Mouse (Mus musculus) cerebellum, postnatal 36 days (tissue): ENCODE results near the gene Cdc42.

ENCODE experiments used
- DNase-seq, 2 experiments: peaks; one replicate each; pipeline ENCODE4 v3.0.0; 2021 to 2022; ENCODE audit warnings: mixed read lengths in 2 of 2

The Cdc42 gene

DNA sequence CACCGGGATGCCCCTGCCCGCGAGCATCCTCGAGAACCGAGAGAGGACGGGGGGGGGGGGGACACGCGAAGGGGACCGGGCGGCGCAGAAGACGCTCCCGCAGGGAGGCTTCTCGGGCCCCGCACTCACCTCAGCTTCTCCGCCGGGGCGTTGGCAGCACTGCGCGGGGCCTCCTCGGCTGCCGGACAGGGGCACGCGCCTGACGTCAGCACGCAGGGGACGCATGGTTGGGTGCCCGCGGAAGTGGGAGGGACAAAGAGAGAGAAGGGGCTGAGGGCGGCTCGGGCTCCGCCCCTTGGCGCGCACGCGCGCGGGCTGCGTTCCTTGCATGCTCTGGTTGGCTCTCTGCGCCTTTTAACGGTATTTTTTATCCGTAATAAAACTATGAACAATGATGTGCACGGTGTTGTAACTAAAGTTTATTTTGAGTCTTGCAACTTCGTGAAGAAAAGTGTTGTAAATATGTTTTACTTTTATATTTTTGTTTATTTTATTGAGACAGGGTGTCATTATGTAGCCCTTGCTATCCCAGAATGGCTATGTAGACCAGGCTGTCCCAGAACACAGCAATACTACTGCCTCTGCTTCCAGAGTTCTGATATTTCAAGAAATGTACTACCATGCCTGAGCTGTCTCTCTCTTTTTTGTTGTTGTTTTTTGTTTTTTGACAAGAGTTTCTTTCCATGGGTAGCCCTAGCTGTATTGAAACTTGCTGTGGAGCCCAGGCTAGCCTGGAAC is at the start of gene Cdc42:
Cdc42 (minus strand) TSS at position 204 of the 738 bp plus-strand sequence.
- peak; percentile 96 to 99 for DNase-seq

DNA sequence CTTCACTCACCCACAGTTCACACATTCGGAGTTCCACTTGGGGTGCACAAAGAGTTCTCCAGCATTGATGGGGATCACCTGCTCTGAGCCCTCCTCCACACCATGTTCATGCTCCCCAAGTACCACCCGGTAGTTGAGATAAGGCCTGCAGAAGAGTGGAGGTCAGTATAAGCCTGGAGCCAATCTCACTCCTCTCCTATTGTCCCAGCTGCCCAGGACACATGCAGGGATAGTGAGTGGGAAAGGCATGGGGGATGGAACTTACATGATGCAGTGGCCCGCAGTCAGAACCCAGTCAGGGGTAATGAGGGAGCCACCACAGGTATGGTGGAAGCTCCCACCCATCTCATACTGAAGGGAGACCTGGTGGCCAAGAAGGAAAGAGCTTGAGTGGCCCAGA is 48.1 kb upstream of the Cdc42 start:
- DNase-seq = no peak

DNA sequence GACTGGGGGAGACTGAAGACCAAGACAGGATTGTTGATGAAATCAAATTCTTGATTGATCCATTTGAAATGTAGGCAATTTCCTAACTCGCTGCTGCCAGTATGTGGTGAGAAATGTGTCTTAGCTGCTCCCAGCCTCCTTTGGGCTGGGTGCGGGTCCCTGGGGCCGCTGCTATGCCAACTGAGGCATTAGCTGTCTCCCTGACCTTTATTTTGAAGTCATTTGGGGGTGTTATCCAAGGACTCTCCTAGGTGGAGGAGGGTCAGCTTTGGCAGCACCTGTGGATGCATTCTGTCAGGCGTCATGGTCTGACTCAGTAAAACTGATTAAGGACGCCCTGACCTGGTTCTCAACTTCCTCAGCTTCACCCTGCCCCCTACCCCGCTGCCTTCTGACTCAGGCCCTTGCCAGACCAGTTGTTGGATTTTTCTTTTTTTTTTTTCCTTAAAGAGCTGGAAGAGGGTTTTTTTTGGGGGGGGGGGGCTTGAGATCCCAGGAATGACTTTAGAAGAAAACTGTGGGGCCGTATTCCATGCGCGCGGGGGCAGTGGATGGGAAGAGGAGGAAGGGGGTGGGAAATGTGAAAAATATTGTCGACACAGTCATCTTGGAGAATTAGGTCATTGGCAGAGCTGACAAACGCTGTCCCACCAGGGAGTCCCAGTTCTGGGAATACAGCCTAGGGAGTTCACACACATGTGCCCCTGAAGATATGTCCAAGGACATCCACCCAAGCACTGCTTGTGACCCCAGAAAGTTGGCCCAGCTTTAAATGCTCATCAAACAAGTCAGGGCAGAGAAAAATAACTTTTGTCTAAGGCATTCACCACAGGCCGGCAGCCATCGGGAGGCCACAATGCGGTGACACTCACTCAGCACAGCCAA is 39.4 kb upstream of the Cdc42 start:
- peak; percentile 68 to 71 for DNase-seq

DNA sequence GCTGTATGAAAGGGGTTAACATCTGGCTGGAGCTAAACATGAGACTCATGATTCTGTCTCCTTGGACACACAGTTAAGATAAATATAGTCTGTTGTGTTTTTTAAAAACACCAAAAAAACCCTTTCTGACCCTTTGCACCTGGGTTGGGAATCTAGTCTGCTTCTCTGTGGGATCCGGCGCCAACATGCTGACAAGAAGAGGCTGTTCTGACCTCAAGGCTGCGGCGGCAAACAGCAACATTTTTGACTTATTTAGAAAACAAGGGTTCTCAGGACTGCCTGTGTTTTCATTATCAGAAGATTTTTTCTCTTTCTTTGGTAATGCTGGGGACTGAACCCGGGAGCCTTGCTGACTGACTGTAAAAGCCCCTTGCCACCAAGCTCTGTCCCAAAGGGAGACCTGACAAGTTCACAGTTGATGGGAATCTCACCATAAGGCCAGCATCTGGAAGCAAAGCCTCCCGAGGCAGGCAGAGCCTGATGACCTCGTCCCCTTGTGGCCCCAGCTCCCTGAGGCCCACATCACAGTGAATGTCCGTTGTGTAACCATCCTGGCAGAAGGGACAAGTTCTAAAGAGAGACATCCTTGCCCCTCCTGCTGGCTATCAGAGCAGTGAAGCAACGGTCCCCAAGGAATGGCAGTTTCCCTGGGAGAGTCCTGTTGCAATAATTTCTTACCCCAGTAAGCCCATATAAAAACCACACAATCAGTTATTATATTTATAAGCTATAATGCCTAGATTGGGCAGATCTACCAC is 36.0 kb upstream of the Cdc42 start:
- no peak for DNase-seq

DNA sequence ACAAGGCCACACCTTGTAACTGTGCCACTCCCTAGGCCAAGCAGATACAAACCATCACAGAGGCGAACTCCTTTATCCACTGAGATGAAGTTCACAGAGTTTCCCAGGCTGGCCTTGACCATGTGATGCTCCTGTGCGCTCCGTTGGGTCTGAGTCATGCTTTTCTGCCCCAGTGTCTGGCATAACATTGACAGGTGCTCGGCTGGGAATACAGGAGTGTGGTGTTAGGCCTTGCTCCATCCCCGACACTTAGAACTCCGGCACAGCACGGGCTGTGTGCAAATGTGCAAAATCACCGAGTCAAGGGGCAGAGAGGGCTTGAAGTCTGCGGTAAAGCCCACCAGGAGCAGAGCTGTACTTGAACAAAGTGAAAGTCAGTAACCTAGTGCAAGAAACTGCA is 35.4 kb upstream of the Cdc42 start:
- no peak for DNase-seq

DNA sequence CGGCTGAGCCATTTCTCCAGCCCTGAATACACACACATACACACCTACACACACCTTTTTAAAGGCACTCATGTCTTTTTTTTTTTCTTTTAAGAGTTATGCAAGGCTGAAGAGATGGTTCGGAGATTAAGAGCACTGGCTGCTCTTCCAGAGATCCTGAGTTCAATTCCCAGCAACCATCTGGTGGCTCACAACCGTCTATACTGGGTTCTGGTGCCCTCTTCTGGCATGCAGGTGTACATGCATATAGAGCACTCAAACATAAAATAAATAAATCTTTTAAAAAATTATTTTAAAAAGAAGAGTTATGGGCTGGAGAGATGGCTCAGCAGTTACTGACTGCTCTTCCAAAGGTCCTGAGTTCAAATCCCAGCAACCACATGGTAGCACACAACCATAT is 33.8 kb upstream of the Cdc42 start:
- no peak for DNase-seq

DNA sequence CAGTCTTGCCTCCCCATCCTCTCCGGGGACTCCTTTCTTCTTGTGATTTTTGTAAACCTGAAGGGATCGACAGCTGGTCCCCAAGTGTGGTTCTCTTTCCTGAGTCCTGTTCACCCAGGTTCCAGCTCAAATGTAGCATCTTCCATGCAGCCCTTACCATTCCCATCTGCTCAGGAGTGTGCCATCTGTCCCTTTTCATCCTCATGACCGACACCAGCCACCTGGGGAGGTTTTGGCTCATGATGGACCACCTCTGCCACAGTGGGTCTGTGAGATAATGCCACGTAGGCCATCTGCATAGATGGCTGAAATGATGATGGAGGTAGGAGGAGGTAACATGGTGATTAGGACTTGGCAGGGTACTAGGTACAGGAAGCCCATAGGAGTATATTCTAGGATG is 32.7 kb upstream of the Cdc42 start:
- peak; percentile 42 to 44 for DNase-seq

DNA sequence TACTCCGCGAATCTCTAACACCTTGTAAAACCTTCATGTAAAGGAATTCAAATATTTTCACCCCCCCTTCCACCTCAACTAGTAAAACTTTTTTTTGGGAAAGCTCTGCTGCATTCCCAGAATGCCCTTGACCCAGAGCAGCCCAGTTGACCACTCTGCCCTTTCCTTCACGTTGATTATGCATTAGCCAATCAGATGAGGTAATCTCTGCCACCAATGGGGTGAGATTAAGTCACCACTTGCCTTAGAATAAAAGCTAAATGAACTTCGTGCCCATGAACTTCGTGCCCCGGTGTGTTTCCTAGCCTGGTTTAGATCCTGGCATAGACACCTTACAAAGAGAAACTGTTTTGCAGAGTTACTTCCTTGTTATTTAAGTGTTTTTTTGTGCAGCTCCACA is 31.5 kb upstream of the Cdc42 start:
- peak in 1 of 2 experiments; percentile 27 for DNase-seq

DNA sequence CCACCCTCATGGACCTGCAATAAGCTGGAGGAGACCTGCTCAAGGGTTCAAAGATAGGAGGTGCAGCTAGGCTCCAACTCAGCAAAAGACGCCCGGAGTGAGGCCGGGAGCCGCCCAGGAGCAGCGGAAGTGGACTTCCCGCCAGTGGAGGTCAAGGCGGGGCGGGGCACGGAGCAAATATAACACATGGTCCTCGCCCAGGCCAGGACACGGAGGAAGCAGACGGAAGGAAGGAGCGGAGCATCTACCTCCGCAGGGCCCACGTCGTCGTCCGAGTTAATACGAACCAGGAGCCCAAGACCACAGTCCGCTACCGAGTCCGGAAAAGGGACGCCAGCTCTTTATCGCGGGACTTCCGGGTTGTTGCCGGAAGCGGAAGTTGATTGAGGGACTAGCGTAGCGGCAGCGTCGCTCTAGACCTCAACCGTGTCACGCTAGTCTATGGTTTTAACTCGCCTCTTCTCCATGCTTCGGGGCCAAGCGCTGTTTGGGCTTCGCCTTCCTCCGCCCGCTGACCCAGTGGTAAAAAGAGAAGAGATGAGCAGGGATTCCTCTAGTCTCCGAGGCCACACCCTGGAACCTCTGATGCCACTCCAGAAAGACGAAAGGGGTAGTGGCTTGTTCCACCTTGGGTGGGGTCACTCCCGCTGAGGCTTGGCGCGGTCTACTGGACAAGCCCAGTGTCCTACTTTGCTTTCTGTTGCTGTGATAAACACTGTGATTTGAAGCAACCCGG is 30.7 kb upstream of the Cdc42 start:
- peak; percentile 83 to 86 for DNase-seq

DNA sequence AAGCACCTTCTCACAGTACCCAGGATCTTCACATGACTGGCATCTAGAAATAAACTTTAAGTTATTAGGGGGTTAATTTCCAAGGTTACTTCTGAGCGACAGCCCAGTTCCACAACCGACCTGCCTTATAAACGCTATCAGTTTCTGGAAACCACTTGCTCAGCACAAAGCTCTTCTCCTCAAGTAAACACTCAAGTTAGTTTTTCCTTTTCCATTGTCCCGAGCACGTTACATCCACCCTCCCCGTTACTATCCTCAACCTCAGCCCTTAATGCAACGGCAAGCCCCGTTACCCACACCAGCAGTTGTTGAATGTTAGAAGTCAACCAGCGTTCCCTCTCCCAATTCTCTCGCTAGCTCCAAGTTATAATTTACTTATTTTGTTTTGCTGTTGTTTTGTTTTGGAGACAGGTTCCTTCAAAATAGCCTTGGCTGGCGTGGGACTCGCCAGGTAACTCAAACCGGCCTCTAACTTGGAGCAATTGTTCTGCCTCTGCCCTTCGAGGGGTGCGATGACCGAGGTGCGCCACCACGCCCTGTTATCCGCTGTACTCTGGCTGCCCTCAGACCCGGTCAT is 30.1 kb upstream of the Cdc42 start:
- no peak for DNase-seq

DNA sequence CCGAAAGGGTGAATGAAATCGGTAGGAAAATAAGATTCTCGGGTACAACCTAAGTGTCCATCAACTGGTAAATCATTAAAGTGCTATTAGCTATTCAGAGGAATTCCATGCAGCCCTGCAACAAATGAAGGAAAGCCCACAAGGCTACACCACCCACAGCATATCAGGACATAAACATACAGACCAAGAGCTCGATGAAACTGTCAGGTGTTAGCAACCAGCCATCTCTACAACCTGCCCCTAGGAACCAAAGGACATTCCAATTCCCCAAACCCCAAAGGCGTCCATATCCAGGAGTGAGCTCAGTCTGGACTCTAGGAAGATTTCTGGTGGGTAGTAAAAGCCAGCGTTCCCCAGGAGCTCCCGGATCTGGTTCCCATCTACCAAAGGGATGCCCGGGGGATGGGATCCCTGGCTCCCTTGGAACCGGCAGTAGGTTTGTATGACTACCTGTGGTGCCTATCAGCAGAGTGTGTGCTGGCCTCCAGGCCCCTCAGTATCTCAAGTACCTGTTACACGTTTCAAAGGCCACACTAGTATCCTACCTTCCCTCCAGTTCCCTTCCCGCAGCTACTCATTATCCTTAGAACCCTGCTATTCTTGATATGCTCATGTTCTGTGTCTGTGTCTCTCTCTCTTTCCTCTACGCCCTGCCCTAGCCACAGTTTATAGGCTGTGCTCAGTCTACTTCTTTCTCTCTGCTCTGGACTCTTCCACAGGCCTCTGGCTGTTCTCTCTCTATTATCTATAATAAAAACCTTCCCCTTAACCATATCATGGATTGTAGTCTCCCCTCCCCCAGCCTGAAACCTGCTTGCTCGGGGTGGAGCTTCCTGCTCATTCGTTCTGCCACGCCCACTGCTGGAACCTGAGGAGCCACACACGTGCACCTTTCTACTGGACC is 23.4 kb upstream of the Cdc42 start:
- DNase-seq = no peak

DNA sequence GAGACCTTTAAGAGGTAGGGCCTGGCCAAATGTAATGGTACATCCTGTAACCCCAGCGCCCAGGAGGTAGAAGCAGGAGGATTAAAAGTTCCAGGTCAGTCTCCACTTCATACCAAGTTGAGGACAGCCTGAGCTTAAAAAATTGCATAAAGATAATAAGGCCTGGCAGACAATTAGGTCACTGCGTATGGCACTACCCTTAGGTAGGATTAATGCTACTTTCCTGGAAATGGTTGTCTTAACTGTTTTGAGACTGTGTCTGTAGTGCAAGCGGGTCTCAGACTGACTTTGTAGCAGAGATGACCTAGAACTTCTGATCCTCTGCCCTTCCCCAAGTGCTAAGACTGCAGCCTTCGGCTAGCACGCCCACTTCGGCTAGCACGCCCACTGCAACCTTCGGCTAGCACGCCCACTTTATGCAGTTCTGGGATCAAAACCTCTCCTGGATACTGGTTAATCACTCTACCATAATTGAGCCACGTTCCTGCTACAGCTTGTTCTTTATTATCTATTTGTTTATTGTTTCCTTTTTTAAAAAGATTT is 22.3 kb upstream of the Cdc42 start:
- DNase-seq = no peak

DNA sequence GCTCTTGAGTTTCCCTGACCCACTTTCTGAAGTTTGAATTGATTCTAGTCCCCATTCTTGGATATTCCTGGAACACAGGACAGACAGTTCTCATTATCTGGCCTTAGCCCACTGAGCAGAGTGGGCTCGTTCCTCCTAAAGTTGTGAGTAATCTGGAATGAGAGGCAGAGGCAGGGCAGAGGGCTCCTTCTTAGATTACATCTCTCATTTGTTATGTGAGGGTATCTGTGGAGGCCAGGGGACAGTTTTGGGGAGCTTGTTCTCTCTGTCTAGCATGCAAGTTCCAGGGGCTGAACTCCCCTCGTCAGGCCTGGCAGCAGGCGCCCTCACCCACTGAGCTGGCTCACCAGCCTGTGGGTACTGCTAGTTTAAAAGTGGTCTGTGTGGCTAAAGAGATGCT is 21.6 kb upstream of the Cdc42 start:
- no peak for DNase-seq

DNA sequence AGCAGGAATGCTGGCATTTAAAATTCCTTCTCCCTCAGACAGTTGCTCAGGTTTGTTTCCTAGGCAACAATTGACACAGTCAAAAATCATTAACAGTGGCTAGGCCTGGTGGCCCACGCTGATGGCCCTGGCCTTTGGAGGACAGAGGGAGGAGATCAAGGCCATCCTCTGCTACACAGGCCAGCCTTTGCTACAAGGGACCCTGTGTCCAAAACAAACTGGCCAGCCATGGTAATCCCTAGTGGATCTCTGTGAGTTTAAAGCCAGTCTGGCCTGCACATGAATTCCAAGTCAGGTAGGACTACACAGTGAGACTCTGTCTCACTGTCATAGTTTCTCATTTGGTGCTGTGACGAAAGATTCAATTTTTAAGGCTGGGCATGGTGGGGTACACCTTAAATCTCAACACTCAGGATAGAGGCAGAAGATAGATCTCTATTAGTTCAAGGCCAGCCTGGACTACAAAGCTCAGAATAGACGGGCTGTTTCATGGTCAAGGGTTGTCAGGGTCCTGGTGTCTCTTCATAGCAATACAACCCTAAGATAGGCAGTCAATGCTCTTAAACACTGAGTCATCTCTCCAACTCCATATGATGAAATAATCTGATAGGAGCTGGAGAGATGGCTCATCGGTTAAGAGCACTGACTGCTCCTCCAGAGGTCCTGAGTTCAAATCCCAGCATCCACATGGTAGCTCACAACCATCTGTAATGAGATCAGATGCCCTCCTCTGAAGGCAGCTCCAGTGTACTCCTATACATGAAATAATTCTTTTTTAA is 20.2 kb upstream of the Cdc42 start:
- DNase-seq = no peak

DNA sequence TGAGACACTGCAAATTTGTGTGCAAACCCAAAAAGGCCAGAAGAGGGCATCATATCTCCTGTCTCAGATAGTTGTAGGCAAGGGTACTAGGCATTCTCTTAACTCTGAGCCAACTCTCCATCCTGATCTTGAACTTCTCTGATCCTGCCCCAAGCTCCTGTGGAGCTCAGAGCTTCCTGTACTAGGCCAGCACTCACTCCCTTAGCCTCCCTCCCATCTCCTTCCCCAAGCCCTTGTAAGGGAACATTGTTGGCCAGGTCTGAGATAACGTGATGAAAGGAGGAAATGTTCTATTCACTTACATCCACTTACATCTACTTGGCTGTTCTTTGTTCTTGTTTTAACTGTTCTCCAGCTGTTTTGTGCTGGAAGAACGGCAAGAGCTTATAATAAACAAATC is 19.3 kb upstream of the Cdc42 start:
- DNase-seq = no peak

DNA sequence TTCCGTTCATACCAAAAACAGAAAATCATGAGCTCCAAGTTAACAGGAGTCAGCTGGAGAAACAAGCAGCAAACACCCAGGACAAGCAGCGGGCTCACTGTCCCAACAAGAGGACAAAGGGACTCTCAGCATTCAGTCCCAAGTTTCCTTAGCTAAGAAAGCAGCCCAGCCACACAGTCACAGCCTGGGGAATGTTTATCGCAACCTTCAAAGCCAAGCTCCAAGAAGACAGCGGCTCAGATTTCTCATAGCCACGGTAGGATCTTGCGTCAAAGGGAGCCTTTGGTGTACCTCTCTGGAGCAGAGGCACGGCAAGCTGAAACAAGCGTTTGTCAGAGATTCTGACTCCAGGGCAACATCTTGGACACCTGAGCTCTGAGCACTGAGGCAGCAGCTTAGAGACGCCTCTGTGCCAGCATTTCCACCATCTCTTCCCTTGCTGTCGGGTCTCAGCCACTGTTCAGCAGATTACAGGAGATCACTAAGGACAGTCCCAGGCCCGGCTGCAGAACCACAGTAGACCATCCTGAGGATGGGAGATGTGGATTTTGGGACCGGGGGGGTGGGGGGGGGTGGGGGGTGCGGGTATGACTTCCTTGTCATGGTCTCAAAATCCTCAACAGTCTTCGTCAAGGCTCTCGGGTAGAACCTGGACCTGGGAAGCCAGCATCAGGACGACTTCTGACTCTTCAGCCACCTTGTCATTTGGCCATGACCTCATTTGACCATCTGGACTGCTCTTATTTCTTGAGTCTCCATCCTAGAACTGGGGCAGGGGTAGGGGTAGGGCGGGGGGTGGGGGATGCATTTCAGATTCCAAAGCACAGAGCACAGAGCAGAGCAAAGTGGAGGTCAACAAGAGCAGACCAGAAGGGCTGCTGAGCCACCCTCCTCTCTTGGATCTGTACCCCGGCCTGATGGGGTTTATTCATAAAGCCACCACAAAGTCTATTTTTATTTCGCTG is 18.1 kb upstream of the Cdc42 start:
- DNase-seq = peak in 1 of 2 experiments; percentile 47

DNA sequence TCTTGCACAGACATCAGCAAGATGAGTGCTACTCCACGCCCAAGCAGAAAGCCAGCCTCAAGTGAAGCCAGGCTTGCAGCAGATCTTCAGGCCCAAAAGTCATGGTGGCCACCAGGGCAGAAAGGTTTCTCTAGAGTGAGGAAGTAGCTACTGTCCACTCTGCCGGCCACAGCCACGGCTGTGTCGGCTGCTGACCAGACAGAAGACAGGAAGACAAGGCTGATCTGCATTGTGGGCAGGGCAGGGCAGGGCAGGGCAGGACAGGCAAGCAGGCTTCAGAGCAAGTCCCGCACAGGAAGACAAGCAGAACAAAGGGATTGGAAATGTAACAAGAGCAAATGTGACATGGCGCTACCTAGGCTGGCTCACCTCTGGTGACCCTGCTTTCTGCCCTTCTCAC is 16.2 kb upstream of the Cdc42 start:
- DNase-seq = no peak

DNA sequence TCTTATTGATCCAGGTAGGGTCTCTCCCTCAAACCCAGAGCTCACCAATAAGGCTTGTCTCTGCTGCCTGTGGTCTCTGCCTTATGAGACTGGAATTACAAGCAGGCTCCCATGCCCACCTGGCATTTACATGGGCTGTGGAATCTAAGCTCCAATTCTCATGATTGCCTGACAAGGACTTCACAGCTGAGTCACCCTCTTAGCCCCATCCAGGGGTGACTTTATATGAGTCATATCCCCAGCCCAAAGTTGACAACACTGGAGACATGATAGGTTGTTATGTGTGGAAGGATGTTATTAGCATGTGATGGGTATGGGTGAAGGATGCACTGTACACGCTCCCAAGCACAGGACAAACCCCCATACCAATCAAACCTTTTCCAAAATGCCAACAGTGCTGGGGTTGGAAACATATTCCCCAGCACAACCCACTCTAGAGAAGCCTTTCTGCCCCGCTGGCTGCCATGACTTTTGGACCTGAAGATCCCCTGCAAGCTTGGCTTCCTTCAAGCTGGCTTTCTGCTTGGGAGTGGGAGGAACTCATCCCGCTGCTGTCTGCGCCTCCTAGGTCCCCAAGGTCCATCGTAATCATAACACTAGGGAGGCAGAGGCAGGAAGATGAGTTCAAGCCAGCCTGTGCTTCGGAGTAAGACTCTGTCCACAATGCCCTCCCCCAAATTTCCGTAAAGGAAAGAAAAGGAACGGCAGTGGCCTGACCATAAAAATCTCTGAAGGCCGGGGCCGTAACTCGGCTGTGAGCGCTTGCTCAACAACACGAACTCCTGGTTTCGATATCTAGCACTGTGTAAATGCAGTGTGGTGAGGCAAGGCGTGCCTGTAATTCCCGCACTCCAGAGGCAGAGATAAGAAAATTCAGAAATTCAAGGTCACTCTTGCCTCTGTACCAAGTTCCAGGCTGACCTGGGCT is 14.3 kb upstream of the Cdc42 start:
- DNase-seq = no peak
